Mouse (Mus musculus): ENCODE results near the gene Tbc1d8. TPM values are rescaled to one million over a fixed set of nuclear protein-coding genes. Genes with fewer than 3 reads are reported as not detected.

The Tbc1d8 gene
- polyA plus RNA-seq (2014; fragmentation: Nextera tagmentation; extraction: Ambion mirVana) = 11.4 and 12.2 TPM in 2 replicates

DNA sequence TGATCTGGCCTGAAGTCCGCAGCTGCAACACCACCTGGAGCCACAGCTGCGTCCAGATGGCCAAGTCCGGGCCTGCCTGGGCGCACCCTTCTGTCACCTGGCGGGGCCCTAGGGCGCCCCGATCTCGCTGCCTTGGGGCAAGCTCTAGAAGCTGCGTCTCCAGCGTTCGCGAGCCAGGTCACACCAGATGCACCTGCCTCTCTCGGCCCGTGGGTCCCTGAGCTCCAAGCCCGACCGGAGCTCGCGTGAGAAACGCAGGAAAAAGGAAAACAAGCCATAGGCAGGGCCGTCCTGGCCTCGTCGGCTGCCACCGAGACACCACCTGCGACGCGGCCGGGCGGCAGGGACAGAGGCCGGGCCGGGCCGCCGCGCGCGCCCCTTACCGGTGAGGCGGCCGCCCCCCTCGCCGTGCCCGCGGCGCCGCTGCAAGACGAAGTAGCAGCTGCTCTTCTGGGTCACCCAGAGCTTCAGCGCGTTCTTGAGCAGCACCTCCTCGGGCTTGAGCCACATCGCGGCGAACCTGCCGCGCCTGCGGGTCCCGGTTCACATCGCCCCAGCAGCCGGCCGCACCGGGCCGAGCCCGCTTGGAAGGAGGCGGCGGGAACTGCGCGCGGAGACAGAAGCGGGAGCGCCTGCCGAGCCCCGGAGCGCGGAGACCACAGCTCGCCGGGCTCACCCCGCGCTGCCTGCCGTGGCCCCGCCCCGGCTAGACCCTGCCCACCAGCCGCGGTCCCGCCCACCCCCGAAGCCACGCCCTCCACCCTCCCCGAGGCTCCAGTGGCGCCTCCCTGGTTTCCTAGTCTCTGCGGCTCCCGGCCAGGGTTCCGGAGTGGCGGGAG, at the start of gene Tbc1d8:
Tbc1d8 (minus strand) TSS at position 699 of the 839 bp plus-strand sequence.
- Histone ChIP-seq H3K36me3 (ENCODE audit: control insufficient read depth, insufficient read depth, low read length) (no peaks in the 10 kb centered on the region), H3K4me1 (ENCODE audit: control insufficient read depth, insufficient read depth, low read length) (peaks cover 13% of the 10 kb centered on the region; the same call in 1 of the 2 replicates), H3K27ac (ENCODE audit: low read depth, low read length) (peak within 1 kb of the TSS; percentile 76), H3K4me2 (peak within 1 kb of the TSS; percentile 100), H3K4me3 (ENCODE audit: low read depth, low read length) (peak within 1 kb of the TSS; percentile 82), H3K9ac (ENCODE audit: low read depth, low read length) (peak within 1 kb of the TSS; percentile 84), H3K9me3 (replicated peaks; ENCODE audit: control insufficient read depth, low read length) (no peaks in the 10 kb centered on the region), H3K27me3 (ENCODE audit: control insufficient read depth, insufficient read depth, low read length) (0 out of 2 replicates have a peak, but pooled peaks cover 5% of the 10 kb centered on the region)
- ATAC-seq (replicated peaks; ENCODE audit: insufficient number of reproducible peaks, low FRiP score, low TSS enrichment) = peak; percentile 96
- under 1% methylated on average over 75 of the region's 90 CpGs for WGBS (ENCODE audit: insufficient replicate concordance)

- WGBS (ENCODE audit: insufficient replicate concordance) = 70% methylated on average over 6 of the region's 6 CpGs
- Histone ChIP-seq H3K4me2 (no peak overlapping the region), H3K36me3 (ENCODE audit: control insufficient read depth, insufficient read depth, low read length) (no peaks in the 10 kb centered on the region), H3K4me3 (ENCODE audit: low read depth, low read length) (no peak overlapping the region), H3K9me3 (replicated peaks; ENCODE audit: control insufficient read depth, low read length) (no peaks in the 10 kb centered on the region), H3K9ac (ENCODE audit: low read depth, low read length) (no peak overlapping the region), H3K27ac (ENCODE audit: low read depth, low read length) (no peak overlapping the region), H3K27me3 (ENCODE audit: control insufficient read depth, insufficient read depth, low read length) (no peaks in the 10 kb centered on the region), H3K4me1 (ENCODE audit: control insufficient read depth, insufficient read depth, low read length) (no peaks in the 10 kb centered on the region)
- ATAC-seq (replicated peaks; ENCODE audit: insufficient number of reproducible peaks, low FRiP score, low TSS enrichment) = no peak
Measured at GRCm38 (mm10) chr1:39528319-39528718, 49.8 kb upstream of the Tbc1d8 start.

GRCm38 (mm10) chr1:39527432-39527831, 48.9 kb upstream of the Tbc1d8 start:
- Histone ChIP-seq H3K27me3 (ENCODE audit: control insufficient read depth, insufficient read depth, low read length) (no peaks in the 10 kb centered on the region), H3K4me2 (no peak overlapping the region), H3K9me3 (replicated peaks; ENCODE audit: control insufficient read depth, low read length) (no peaks in the 10 kb centered on the region), H3K4me3 (ENCODE audit: low read depth, low read length) (no peak overlapping the region), H3K27ac (ENCODE audit: low read depth, low read length) (no peak overlapping the region), H3K9ac (ENCODE audit: low read depth, low read length) (no peak overlapping the region), H3K4me1 (ENCODE audit: control insufficient read depth, insufficient read depth, low read length) (no peaks in the 10 kb centered on the region), H3K36me3 (ENCODE audit: control insufficient read depth, insufficient read depth, low read length) (no peaks in the 10 kb centered on the region)
- ATAC-seq (replicated peaks; ENCODE audit: insufficient number of reproducible peaks, low FRiP score, low TSS enrichment) = no peak
- 7% methylated on average over 7 of the region's 7 CpGs for WGBS (ENCODE audit: insufficient replicate concordance)

- no peaks in the 10 kb centered on the region for H3K4me1 ChIP-seq (ENCODE audit: control insufficient read depth, insufficient read depth, low read length)
- no peak overlapping the region for H3K9ac ChIP-seq (ENCODE audit: low read depth, low read length)
- no peak overlapping the region for H3K4me2 ChIP-seq
- 74% methylated on average over 9 of the region's 9 CpGs for WGBS (ENCODE audit: insufficient replicate concordance)
- no peaks in the 10 kb centered on the region for H3K9me3 ChIP-seq (replicated peaks; ENCODE audit: control insufficient read depth, low read length)
- no peak overlapping the region for H3K27ac ChIP-seq (ENCODE audit: low read depth, low read length)
- no peaks in the 10 kb centered on the region for H3K27me3 ChIP-seq (ENCODE audit: control insufficient read depth, insufficient read depth, low read length)
- no peaks in the 10 kb centered on the region for H3K36me3 ChIP-seq (ENCODE audit: control insufficient read depth, insufficient read depth, low read length)
- ATAC-seq (replicated peaks; ENCODE audit: insufficient number of reproducible peaks, low FRiP score, low TSS enrichment) = no peak
- H3K4me3 ChIP-seq (ENCODE audit: low read depth, low read length) = no peak overlapping the region
Measured at GRCm38 (mm10) chr1:39526371-39527167, 48.0 kb upstream of the Tbc1d8 start.

GRCm38 (mm10) chr1:39525763-39526162, 47.2 kb upstream of the Tbc1d8 start:
- Histone ChIP-seq H3K4me2 (no peak overlapping the region), H3K9ac (ENCODE audit: low read depth, low read length) (no peak overlapping the region), H3K4me3 (ENCODE audit: low read depth, low read length) (no peak overlapping the region), H3K27me3 (ENCODE audit: control insufficient read depth, insufficient read depth, low read length) (no peaks in the 10 kb centered on the region), H3K9me3 (replicated peaks; ENCODE audit: control insufficient read depth, low read length) (no peaks in the 10 kb centered on the region), H3K27ac (ENCODE audit: low read depth, low read length) (no peak overlapping the region), H3K36me3 (ENCODE audit: control insufficient read depth, insufficient read depth, low read length) (no peaks in the 10 kb centered on the region), H3K4me1 (ENCODE audit: control insufficient read depth, insufficient read depth, low read length) (no peaks in the 10 kb centered on the region)
- no peak for ATAC-seq (replicated peaks; ENCODE audit: insufficient number of reproducible peaks, low FRiP score, low TSS enrichment)
- WGBS (ENCODE audit: insufficient replicate concordance) = 74% methylated on average over 7 of the region's 7 CpGs

DNA sequence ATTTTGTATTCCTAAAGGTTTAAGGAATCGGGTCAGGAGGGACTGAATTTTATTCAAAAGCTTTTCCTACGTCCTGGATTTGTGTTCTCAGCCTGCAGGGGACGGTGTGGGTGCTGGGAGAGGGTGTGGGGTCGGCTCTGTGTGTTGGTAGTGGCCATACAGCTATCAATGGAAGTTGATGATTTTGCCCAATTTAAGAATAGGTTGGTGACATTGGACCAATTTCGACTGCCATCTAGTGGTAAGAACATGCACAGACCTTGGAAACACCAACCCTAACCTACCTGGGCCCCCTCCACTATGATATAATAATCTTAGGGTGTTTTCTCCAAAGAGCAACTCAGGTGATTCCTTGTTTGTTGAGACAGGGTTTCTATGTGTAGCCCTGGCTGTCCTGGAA, 44.0 kb upstream of the Tbc1d8 start:
- Histone ChIP-seq H3K4me1 (ENCODE audit: control insufficient read depth, insufficient read depth, low read length) (no peaks in the 10 kb centered on the region), H3K9ac (ENCODE audit: low read depth, low read length) (no peak overlapping the region), H3K9me3 (replicated peaks; ENCODE audit: control insufficient read depth, low read length) (no peaks in the 10 kb centered on the region), H3K4me2 (no peak overlapping the region), H3K4me3 (ENCODE audit: low read depth, low read length) (no peak overlapping the region), H3K36me3 (ENCODE audit: control insufficient read depth, insufficient read depth, low read length) (no peaks in the 10 kb centered on the region), H3K27me3 (ENCODE audit: control insufficient read depth, insufficient read depth, low read length) (no peaks in the 10 kb centered on the region), H3K27ac (ENCODE audit: low read depth, low read length) (no peak overlapping the region)
- ATAC-seq (replicated peaks; ENCODE audit: insufficient number of reproducible peaks, low FRiP score, low TSS enrichment) = no peak
- 24% methylated on average over 5 of the region's 5 CpGs for WGBS (ENCODE audit: insufficient replicate concordance)

DNA sequence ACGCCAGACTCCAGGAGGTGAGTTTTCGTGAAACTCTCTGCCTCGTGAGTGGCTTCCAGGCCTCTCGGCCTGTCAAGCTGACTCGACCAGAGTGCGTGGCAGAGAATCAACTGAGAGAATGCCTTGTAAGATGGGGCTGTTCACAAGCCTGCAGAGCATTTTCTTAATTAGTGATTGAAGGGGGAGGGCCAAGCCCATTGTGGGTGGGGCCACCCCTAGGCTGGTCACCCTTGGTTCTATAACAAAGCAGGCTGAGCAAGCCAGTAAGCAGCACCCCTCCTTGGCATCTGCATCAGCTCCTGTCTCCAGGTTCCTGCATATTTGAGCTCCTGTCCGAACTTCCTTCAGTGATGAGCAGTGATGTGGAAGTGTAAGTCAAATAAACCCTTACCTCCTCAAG, 42.8 kb upstream of the Tbc1d8 start:
- no peaks in the 10 kb centered on the region for H3K4me1 ChIP-seq (ENCODE audit: control insufficient read depth, insufficient read depth, low read length)
- no peak for ATAC-seq (replicated peaks; ENCODE audit: insufficient number of reproducible peaks, low FRiP score, low TSS enrichment)
- WGBS (ENCODE audit: insufficient replicate concordance) = 91% methylated on average over 7 of the region's 7 CpGs
- H3K36me3 ChIP-seq (ENCODE audit: control insufficient read depth, insufficient read depth, low read length) = no peaks in the 10 kb centered on the region
- H3K27ac ChIP-seq (ENCODE audit: low read depth, low read length) = no peak overlapping the region
- no peaks in the 10 kb centered on the region for H3K27me3 ChIP-seq (ENCODE audit: control insufficient read depth, insufficient read depth, low read length)
- no peak overlapping the region for H3K4me2 ChIP-seq
- H3K9me3 ChIP-seq (replicated peaks; ENCODE audit: control insufficient read depth, low read length) = no peaks in the 10 kb centered on the region
- H3K4me3 ChIP-seq (ENCODE audit: low read depth, low read length) = no peak overlapping the region
- no peak overlapping the region for H3K9ac ChIP-seq (ENCODE audit: low read depth, low read length)

DNA sequence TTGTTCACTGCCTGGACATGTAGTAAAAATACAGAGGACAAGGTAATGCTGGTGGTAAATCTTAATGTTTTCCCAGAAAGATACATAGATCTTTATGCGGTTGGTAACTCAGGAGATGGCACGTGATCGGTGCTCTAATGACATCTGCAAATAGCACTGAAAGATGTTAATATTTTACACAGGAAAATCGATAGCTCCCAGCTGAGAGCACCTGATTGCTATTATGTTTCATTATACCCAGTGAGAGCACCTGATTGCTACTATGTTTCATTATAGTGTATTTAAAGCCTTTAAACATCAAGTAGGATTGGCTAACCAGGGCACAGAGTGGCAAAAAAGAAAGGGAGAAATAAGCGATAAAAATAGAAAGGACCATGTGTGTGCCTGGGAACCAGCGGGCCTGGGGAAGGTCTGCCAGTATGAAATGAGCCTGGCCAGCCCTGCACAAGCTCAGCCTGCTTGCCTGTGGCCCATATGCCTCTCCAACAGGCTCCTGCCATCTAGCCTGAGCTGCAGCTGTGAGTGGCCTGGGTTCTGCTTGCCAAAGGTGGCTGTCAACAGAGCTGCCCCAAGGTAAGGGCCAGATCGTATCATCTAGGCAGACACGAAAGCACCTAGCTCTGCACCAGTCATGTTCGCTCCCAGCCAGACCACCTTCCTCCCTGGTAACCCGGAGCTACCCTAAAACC, 36.9 kb upstream of the Tbc1d8 start:
- H3K27ac ChIP-seq (ENCODE audit: low read depth, low read length) = no peak overlapping the region
- no peak overlapping the region for H3K4me3 ChIP-seq (ENCODE audit: low read depth, low read length)
- H3K9ac ChIP-seq (ENCODE audit: low read depth, low read length) = no peak overlapping the region
- H3K27me3 ChIP-seq (ENCODE audit: control insufficient read depth, insufficient read depth, low read length) = no peaks in the 10 kb centered on the region
- no peak for ATAC-seq (replicated peaks; ENCODE audit: insufficient number of reproducible peaks, low FRiP score, low TSS enrichment)
- H3K9me3 ChIP-seq (replicated peaks; ENCODE audit: control insufficient read depth, low read length) = no peaks in the 10 kb centered on the region
- 77% methylated on average over 10 of the region's 10 CpGs for WGBS (ENCODE audit: insufficient replicate concordance)
- no peak overlapping the region for H3K4me2 ChIP-seq
- H3K36me3 ChIP-seq (ENCODE audit: control insufficient read depth, insufficient read depth, low read length) = no peaks in the 10 kb centered on the region
- no peaks in the 10 kb centered on the region for H3K4me1 ChIP-seq (ENCODE audit: control insufficient read depth, insufficient read depth, low read length)
